Mouse (Mus musculus) thymus, postnatal 10 days (tissue): ENCODE data around the gene Mgst2.

ENCODE experiments used
- DNase-seq, 2 experiments: peaks; one replicate each; pipeline ENCODE4 v3.0.0; 2021; ENCODE audit warnings: low spot score in 2 of 2

Gene Mgst2

DNA sequence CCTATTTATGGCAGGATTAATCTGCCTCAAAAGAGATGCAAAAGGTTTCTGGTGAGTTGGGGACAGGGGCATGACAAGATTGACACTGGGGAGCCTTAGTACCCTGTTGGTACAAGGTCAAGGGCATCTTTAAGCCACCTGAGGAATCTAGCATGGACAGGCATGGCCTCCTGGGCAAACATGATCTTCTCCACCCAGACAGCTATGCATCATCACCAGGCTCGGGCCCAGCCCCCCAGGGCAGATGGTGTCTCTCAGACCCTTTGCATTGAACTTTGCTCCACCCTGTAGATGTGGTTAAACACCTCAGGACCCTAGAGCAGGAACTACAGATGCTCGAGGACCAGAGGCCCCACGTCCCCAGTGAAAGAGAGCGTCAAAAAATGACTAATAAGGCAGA, at the start of gene Mgst2:
Gene Mgst2, plus strand, starts transcription at position 301 of the 400 bp plus-strand sequence.
- DNase-seq = no peak

DNA sequence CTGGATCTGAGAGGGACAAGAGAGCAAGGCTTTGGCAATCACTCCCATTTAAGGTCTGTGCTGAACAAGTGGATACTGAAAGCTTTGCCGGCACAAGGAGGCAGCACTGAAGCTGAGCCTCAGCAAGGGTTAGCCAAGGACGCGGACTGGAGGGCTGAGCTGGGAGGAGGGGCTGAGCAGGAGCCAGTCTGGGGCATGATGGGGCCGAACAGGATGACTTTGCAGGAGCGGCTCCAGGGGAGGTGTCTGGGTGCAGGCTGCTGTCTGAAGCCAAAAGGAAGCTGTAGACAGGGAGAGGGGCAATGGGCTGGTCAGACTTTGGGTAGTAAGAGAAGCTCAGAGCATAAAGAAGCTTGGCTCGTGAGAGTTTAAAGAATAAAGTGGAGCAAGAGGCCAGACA, 48.2 kb upstream of the Mgst2 start:
- peak; percentile 36 to 41 for DNase-seq

DNA sequence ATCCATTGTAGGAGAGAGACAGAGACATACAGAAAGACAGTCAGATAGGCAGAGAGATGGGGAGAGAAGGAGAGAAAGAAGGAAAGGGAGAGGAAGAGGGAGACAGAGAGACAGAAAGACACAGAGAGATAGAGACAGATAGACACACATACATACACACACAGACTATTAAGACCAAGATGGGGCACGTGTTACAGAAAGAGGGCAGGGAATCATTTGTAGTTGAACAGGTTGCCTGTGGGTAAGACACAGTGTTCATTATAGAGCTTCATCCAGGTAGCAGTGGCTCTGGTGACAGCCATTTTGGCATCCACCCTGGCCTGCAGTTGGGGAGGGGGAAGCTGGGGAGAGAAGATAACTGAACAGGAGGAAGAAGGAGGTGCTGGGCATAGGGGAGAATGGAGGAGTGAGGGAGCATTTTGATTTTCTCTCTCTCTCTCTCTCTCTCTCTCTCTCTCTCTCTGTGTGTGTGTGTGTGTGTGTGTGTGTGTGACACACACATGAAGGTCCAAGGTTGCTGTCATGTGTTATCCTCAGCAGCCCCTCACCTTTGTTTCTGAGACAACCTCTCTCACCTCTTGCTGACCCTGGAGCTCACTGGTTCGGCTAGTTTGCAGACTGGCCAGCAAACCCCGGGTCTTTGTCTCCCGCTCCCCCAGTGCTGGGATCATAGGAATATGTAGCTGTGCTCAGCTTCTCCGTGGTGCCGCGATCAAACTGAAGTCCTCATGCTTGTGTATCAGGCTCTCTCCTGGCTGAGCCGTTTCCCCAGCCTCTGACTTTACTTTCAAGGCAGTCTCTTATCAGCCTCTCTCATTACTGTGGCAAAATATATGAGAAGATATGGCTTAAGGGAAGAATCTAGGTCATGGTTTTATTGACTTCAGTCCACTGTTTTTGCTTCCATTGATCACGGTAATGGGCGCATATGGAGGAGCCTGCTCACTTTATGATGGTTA, 47.5 kb upstream of the Mgst2 start:
- no peak for DNase-seq

DNA sequence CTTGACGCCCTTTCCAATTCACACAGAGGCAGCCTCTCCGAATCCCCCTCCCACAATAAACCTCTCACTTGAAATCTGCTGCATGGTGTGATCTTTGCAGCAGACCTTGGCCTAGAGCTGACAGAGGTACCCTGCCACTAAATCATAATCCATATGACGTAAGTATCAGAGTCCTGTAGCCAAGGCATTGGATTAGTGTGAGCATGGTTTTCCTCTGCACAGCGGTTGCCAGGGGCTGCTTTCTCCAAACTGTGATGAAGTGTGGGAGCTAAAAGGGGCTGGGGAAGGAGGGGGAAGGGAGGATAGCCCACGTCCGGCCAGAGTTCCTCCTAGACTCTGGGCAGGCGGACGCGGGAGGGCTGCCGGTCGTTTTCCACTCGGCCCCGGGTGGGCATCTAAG, 45.9 kb upstream of the Mgst2 start:
- DNase-seq = no peak

DNA sequence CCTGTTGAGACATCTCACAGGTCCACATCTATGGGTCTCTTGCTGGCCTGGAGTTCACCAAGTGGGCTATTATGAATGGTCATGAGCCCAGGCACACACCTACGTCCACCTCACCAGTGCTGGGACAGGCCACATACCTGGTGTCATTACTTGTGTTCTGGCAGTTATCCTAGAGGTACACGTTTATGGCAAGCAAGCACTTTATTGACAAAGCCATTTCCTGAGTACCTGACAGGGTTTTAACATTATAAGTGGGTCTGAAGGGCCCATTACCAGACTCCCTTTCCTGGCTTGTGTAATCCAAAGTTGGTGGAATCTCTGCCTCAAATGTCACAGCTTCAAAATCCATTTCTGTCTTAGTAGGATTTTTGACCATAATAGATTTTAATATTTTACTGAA, 36.2 kb upstream of the Mgst2 start:
- DNase-seq = no peak

DNA sequence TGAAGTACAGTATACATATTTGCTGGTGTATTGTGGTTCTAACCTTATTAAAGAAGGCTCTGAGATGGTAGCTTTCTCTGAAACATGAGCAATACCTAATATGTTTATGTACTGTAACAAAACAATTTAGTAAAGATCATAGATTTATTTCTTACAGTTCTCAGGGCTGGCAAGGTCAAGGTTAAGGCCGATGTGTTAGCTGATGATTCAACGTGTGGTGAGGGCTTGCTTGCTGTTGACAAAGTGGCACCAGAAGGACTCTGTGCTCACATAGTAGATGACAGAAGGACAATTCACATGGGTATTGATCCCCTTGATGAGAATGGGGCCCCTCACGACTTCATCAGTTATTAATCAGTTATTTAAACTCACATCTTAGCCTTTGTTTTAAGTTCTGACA, 32.4 kb upstream of the Mgst2 start:
- no peak for DNase-seq

DNA sequence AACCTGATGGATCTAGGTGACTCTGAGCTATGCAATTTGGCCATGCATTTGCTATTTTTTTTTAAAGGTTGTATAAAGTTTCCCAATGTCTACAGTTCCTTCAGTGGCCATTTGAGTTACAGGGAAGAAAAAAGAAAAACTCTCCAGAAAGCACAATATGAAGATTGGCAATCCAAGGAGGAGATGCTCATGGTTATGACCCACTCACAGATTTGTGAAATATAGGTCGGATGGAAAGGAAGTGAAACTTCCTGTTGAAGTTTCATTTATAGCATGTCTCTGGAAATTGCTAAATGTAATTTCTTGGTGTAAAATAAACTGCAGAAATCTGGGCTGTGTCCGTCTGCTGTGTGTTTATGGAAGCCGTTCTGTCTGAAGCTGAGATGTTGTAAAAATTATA, 31.2 kb upstream of the Mgst2 start:
- no peak for DNase-seq

DNA sequence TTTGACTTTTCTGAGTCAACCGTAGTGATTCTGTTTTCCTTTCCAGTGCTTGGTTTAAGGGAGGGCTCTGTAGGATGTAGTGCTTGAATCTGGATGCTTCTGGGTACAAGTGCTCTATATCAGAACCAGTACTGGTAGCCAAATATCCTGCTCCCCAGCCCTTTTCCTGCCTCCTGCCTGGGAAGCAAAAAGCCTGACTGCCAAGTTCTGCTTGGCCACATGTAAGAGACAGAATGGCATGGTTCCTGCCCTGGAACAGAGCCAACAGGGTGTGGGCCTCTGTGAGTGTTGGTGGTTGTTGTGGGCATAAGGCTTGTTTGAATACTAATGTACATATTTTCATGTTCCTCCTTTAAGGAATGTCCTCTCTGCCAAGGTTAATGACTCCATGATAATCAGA, 29.4 kb upstream of the Mgst2 start:
- no peak for DNase-seq

DNA sequence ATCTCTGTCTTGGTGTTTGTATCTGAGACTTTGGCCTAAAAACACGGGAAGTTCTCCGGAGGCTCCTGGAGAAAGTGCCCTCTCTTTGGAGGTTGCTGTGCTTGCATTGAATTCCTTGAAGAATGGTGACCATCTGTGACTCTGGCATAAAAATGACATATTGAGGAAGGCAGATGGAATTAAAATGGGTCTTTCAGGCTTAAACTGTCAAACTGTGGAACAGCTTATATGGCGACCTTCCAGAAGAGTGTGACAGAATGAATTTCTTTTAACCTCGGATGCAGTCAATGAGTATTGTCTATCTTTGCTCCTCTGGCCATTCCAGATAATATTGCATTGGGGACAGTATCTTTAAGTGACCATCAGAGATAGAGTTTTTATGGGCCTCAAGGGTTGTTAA, 28.2 kb upstream of the Mgst2 start:
- DNase-seq = no peak

DNA sequence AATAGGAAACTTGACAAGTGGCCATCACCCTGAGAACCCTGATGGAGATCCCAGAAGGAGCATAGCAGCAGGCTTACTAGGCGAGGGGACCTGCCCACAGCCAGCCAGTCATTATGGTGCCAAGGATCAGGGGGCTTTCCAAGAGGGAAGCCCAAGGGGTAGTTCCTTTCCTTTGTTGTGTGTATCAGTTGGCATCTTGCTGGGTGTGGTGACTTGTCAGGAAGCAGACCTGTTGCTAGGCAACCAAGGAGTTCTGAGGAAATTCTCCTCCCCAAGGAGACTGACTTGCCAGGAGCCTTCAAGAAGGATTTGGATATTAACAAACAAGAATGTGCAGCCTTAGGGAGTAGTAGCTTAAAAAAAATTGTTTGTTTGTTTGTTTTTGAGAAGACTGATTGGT, 25.7 kb upstream of the Mgst2 start:
- DNase-seq = no peak

DNA sequence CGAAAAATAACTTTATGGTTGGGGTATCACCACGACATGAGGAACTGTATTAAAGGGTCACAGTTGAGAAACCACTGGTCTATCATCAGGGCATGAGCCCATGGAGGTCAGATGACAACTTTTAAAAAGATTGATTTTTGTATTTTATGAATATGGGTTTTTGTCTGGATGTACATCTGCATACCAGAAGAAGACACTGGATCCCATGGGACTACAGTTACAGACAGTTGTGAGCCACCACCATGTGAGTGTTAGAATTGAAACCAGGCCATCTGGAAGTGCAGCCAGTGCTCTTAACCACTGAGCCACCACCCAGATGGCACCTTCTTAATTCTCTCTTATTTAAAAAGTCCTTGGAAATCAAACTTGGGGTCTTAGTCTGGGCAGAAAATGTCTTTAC, 24.2 kb upstream of the Mgst2 start:
- no peak for DNase-seq

DNA sequence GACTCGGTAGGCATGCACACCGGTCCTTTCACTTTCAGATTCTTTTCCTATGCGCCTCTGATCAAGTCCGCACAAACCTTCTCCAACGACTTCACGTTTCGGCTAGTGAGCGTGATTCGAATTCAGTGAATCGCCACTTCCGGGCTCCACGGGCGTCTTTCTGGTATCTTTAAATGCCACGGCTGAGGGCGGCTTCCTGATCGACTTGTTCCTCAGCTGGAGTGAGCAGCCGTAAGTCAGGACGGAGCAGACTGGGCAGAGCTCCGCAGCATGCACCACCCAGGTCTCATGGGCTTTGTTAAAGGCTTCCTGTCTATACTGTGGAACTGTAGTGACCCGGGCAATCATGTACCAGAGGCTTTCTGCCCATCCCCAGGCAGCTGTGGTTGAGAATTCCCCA, 23.5 kb upstream of the Mgst2 start:
- DNase-seq = no peak

DNA sequence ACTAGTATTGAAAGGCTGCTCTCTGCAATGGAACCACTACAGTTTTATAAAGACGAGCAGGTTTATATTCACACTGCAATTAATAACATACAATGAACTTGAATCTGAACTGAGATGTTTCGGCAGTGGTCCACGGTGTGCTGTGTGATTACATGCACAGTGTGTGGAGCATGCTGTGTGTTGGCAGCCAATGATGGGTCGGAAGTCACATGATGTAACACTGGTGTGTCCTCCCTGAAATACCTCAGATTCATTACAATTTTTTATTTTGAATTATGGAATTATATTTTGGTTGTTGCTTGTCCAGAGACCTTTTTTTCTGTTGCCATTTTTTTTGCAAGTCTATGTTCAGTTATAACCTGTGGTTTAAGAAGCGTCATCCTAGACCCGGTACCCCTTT, 22.8 kb upstream of the Mgst2 start:
- DNase-seq = no peak

DNA sequence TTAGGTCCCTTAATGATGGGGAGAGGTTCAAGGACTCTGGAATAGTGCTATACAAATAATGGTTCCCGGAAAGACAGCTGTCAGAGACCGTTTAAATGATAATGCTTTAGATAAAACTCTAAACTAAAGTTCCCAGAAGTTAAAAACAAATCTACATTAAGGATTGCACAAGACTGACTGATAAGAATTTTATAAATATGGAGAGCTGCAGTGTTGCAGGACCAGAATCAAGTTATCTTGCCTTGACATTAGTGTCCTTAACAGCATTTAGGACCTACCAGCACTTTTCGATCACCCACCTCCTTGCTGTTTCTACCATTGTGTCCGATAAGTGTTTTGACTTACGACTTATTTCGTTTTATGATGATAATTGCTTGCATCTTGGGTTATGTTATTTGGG, 21.9 kb upstream of the Mgst2 start:
- DNase-seq = no peak

DNA sequence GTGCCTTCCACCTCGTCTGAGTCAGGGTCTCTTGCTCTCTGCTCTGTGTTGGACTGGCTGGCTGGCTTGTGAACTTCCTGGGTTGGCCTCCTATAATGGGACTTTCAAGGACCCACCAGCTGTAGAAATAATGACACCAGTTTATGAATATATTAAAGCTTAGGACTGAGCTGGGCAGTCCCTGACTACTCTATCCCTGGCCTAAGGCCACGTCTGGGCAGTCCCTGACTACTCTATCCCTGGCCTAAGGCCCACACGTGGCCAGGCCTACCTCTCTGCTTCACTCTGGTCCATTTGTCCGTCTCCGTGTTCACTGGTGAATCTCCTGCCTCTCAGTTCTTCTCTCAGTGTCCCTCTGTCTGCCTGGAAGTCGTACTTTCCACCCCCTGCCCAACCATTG, 14.7 kb upstream of the Mgst2 start:
- no peak for DNase-seq

DNA sequence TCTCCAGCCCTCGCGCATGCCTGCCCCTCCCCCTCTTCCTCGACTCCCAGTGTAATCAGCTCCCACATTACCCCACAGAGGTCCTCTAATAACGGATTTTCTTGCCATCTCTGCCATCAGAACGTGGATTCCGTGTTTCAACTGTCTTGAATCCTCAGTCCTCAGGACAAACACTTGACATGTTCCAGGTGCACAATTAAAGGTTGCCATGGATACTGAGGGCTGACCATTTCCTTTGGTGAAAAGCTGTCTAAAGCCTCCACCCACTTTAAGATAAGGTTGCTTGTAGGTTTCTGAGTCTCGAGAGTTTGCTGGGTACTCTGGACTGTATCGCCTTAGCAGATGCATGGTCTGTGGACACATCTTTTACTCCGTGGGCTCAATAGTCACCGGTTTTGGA, 13.9 kb upstream of the Mgst2 start:
- DNase-seq = no peak

DNA sequence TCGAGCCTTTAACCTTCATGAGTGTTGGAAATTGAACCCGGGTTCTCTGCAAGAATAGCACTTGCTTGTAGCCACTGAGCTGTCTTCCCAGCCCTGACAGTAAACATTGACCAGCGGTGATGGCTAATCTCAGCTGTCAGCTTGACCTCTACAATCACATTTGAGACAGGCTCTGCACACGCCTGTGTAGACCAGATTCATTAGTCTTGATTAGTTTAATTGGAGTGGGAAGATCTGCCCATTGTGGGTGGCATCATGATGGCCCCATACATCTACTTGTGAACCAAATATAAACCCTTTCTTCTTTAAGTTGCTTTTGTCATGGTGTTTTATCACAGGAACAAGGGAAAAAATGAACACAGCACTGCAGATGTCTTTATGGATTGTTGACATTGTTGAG, 12.8 kb upstream of the Mgst2 start:
- no peak for DNase-seq

DNA sequence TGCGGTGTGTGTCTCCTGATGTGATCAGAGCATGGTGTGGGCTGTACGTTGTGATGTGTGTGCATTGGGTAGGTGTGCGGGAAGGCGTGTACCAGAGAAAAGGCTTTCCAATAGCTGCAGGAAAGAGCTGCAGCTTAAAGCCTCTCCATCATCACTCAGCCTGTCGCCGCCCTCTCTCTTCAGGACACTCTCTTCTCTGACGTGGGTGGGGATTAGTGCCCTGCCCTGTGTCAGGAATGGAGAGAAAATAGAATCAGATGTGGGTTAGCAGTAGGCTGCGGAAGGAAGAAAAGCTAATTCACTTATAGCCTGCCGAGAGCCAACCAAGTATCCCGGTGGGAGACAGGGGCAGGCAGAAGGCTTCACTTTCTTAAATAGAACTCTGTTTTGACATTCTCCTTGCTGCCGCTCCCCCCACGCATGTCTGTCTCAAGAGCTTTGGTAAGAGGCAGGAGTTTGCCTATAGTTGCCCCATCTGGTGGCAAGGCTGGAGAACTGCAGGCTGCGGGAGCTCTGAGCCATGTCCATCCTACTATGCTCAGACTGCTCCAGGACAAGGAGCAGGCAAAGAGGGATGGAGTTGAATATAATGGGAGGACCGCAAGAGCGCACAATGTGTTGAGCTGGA, 12.0 kb upstream of the Mgst2 start:
- DNase-seq = peak; percentile 58 to 77

DNA sequence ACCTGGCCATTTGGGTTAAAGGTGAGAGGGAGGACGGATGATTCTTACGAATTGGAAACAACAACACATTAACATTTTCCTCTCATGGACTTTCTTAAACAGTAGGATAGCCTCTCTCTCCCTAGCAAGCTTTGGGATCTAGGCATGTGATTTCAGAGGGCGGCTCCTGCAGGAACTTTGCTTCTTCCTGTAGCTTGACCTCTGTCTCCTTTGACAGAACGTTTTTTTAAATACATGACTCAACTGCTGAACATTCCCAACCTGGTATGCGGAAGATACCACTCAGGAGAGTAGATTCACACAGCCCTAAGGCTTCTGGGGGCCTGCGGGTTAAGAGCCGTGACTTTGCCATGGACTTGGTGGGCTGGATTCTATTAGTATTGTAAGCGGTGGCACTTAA, 10.7 kb upstream of the Mgst2 start:
- no peak for DNase-seq

DNA sequence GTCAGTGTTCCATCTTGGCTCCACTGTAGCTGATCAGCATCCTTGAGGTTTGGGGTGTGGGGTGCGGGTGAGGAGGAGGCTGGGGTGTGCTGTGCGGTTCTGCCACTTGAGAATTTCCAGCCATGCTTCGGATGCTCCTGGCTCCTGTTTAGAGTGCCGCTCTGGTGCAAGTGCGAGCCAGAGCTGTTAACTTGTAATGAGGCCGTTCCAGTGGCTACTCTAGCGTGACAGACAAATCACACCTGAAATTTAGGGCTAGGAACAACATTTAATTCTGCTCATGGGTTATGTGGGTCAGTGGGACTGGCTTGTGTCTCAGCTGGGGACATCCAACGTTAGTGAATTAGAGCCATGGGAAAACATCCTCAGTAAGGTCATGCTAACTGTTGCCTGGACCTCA, 10.2 kb upstream of the Mgst2 start:
- DNase-seq = no peak

DNA sequence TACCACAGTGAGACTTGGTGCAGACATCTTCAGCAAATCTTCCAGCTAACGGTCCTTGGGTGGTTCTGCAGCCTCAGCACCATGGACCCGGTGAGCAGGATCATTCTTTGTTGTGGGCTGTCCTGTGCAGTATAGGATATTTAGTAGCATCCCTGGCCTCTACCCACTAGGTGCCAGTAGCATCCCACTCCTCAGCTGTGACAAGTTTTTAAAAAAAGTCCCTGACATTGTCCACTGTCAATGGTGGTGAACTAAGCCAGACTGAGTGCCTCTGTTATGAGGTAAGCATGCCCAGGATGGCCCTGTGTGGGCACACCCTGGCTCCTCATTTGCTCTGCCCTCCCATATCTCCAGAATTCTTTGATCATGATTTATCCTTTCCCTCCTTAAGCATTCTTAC, 9.0 kb upstream of the Mgst2 start:
- DNase-seq = no peak

DNA sequence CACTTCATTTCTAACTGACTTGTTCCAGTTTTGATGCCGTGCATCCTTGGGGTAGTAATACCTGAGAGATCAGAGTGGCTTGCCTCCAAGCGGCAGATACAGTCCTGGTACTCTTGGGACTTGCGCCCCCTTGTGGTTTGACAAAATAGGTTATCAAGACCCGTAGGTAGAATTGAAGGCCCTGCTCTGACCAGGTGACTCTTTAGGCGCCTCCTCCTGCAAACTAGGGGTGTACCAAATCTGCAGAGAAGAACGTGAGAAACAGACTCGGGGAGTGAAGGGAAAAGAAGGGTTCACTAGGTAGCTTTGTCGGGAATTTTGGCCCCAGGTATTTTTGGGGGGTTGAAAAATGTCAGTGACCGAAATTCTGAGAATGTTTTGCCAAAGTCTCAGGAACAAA, 7.9 kb upstream of the Mgst2 start:
- peak; percentile 86 to 94 for DNase-seq

DNA sequence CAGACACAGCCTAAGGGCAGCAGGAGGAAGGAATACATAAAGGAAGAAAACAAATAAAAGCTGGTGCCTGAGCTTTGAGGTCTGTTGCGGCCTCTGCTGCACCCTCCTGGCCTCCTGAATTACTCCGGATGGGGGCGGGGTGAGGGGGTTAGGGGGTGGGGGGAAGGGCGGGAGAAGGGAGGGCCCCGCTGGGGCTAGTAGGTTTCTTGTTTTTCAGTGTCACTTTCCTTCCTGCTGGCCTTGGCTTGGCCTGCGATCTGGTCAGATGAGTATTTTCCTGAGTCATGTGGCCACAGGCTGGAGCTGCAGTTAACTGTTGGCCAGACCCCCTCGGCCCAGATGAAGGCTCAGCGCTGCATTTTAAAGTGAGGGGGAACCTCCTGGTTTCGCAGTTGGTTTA, 7.5 kb upstream of the Mgst2 start:
- peak in 1 of 2 experiments; percentile 64 for DNase-seq
